In genomic region chr6:72097181-72097995, GRCm38 (mm10) we compare ENCODE assay signal across 8 mouse cellular contexts. TPM values are rescaled to one million over a fixed set of nuclear protein-coding genes. Genes with fewer than 3 reads are reported as not detected.
DNase-seq lines count a peak whose midpoint lies in the region; ATAC-seq and TF ChIP-seq lines count a peak whose summit lies in the region.

Gene St3gal5, plus strand, starts transcription at chr6:72097592.

- H3K9ac ChIP-seq in CH12.LX (ENCODE audit: insufficient read depth, low read depth): peak within 1 kb of the TSS; percentile 39
- peak within 1 kb of the TSS; percentile 87 for H3K9ac ChIP-seq in forebrain, embryonic 11.5 days (ENCODE audit: low read length)
- H3K9ac ChIP-seq in heart, embryonic 16.5 days (ENCODE audit: low read length): peak within 1 kb of the TSS; percentile 94
- peak within 1 kb of the TSS; percentile 99 for H3K9ac ChIP-seq in liver, embryonic 15.5 days
- peak within 1 kb of the TSS; percentile 86 for H3K9ac ChIP-seq in neural tube, embryonic 11.5 days (ENCODE audit: low read length)
- peak within 1 kb of the TSS; percentile 88 for H3K9ac ChIP-seq in stomach, embryonic 16.5 days (ENCODE audit: low read length)

- H3K4me2 ChIP-seq in CH12.LX (ENCODE audit: insufficient read depth, low read depth, poor library complexity, severe bottlenecking): peak within 1 kb of the TSS; percentile 95
- H3K4me2 ChIP-seq in forebrain, embryonic 11.5 days (ENCODE audit: low read depth, low read length, severe bottlenecking): peak within 1 kb of the TSS; percentile 98
- peak within 1 kb of the TSS; percentile 98 for H3K4me2 ChIP-seq in heart, embryonic 16.5 days (ENCODE audit: low read depth, low read length)
- peak within 1 kb of the TSS; percentile 75 for H3K4me2 ChIP-seq in liver, embryonic 15.5 days
- H3K4me2 ChIP-seq in neural tube, embryonic 11.5 days (ENCODE audit: low read depth): peak within 1 kb of the TSS; percentile 94
- H3K4me2 ChIP-seq in stomach, embryonic 16.5 days (ENCODE audit: low read depth, low read length): peak within 1 kb of the TSS; percentile 97

- peak; percentile 98 for ATAC-seq in forebrain, embryonic 11.5 days (replicated peaks; ENCODE audit: low FRiP score)
- peak; percentile 97 for ATAC-seq in heart, embryonic 16.5 days (replicated peaks; ENCODE audit: extremely low read depth, insufficient read depth, low FRiP score)
- peak; percentile 86 for ATAC-seq in liver, embryonic 15.5 days (ENCODE audit: insufficient read depth)
- ATAC-seq in neural tube, embryonic 11.5 days (ENCODE audit: insufficient read depth, low FRiP score, low TSS enrichment): peak; percentile 98
- peak; percentile 97 for ATAC-seq in stomach, embryonic 16.5 days (ENCODE audit: insufficient read depth, low FRiP score)

- DNase-seq in CH12.LX (ENCODE audit: extremely low read depth): peak; percentile 83
- peak; percentile 82 for DNase-seq in c-Kit-positive CD71-negative TER-119-negative erythroid progenitor cells, embryonic 14.5 days (ENCODE audit: low read depth)
- peak; percentile 98 for DNase-seq in forebrain, embryonic 11.5 days (ENCODE audit: low spot score)
- peak; percentile 91 to 92 for DNase-seq in kidney, postnatal 36 days
- peak; percentile 94 for DNase-seq in neural tube, embryonic 11.5 days (ENCODE audit: low spot score)

- no peak; a peak in 1 of 4 replicates for TF ChIP-seq CTCF in CH12.LX (conservative IDR thresholded peaks at IDR 0.05 in 1 of 2, IDR thresholded peaks at IDR 0.05 in 1 of 2; ENCODE audit: low read depth in 2 of 2, low read length in 2 of 2)

- no peaks in the 10 kb centered on the region for H3K27me3 ChIP-seq in CH12.LX (replicated peaks)
- no peaks in the 10 kb centered on the region for H3K27me3 ChIP-seq in forebrain, embryonic 11.5 days (ENCODE audit: control insufficient read depth, insufficient read depth, low read length)
- H3K27me3 ChIP-seq in heart, embryonic 16.5 days (ENCODE audit: control insufficient read depth, insufficient read depth, low read length): no peaks in the 10 kb centered on the region
- 0 out of 2 replicates have a peak, but pooled peaks cover 4% of the 10 kb centered on the region for H3K27me3 ChIP-seq in liver, embryonic 15.5 days
- no peaks in the 10 kb centered on the region for H3K27me3 ChIP-seq in neural tube, embryonic 11.5 days (ENCODE audit: control insufficient read depth, insufficient read depth, low read length)
- no peaks in the 10 kb centered on the region for H3K27me3 ChIP-seq in stomach, embryonic 16.5 days (ENCODE audit: control insufficient read depth, insufficient read depth, low read length)

- H3K79me2 ChIP-seq in CH12.LX (replicated peaks; ENCODE audit: control insufficient read depth, extremely low read depth, insufficient read depth, poor library complexity, severe bottlenecking): peaks cover 29% of the 10 kb centered on the region

- peaks cover 0 to 3% of the 10 kb centered on the region in 2 experiments for H3K36me3 ChIP-seq in CH12.LX (replicated peaks in 1 of 2; ENCODE audit: control insufficient read depth in 1 of 2, insufficient read depth in 1 of 2, low read length in 1 of 2)
- no peaks in the 10 kb centered on the region for H3K36me3 ChIP-seq in forebrain, embryonic 11.5 days (ENCODE audit: control insufficient read depth, insufficient read depth, low read length)
- no peaks in the 10 kb centered on the region for H3K36me3 ChIP-seq in heart, embryonic 16.5 days (ENCODE audit: control insufficient read depth, insufficient read depth)
- no peaks in the 10 kb centered on the region for H3K36me3 ChIP-seq in liver, embryonic 15.5 days (replicated peaks)
- no peaks in the 10 kb centered on the region for H3K36me3 ChIP-seq in neural tube, embryonic 11.5 days (ENCODE audit: control insufficient read depth, insufficient read depth, low read length)
- H3K36me3 ChIP-seq in stomach, embryonic 16.5 days (ENCODE audit: control insufficient read depth, insufficient read depth, low read length): no peaks in the 10 kb centered on the region

- dilution Hi-C loops in CH12.LX (cut with MboI; ENCODE audit: extremely low pct_ligation_motif_present, extremely low pct_unique_long_range_greater_than_20kb, low sequenced_read_pairs): no loop called here

- H3K9me3 ChIP-seq in CH12.LX (replicated peaks; ENCODE audit: low read length): no peaks in the 10 kb centered on the region
- no peaks in the 10 kb centered on the region for H3K9me3 ChIP-seq in forebrain, embryonic 11.5 days (ENCODE audit: control insufficient read depth, low read length)
- no peaks in the 10 kb centered on the region for H3K9me3 ChIP-seq in heart, embryonic 16.5 days (replicated peaks; ENCODE audit: control insufficient read depth, low read length)
- H3K9me3 ChIP-seq in liver, embryonic 15.5 days (replicated peaks): no peaks in the 10 kb centered on the region
- H3K9me3 ChIP-seq in neural tube, embryonic 11.5 days (ENCODE audit: control insufficient read depth, low read length): no peaks in the 10 kb centered on the region
- H3K9me3 ChIP-seq in stomach, embryonic 16.5 days (replicated peaks; ENCODE audit: control insufficient read depth, low read length): no peaks in the 10 kb centered on the region

- TF ChIP-seq POLR2A in CH12.LX (IDR thresholded peaks at IDR 0.05; ENCODE audit: low read depth, low read length): peak; percentile 68

- in situ Hi-C loops in CH12.LX (cut with MboI; ENCODE audit: low pct_ligation_motif_present, low pct_unique_long_range_greater_than_20kb, low sequenced_read_pairs): no loop called here

- TF ChIP-seq EP300 in CH12.LX (IDR thresholded peaks at IDR 0.05; ENCODE audit: low read length): no peak

- H3K4me3 ChIP-seq in CH12.LX (replicated peaks in 1 of 3; ENCODE audit: low read depth in 2 of 3, low read length in 2 of 3, poor library complexity in 1 of 3): peak within 1 kb of the TSS; percentile 61 to 84 (median 81)
- peak within 1 kb of the TSS; percentile 63 for H3K4me3 ChIP-seq in forebrain, embryonic 11.5 days (ENCODE audit: low read depth, low read length)
- H3K4me3 ChIP-seq in heart, embryonic 16.5 days (ENCODE audit: low read length): peak within 1 kb of the TSS; percentile 89
- peak within 1 kb of the TSS; percentile 84 for H3K4me3 ChIP-seq in liver, embryonic 15.5 days (replicated peaks)
- H3K4me3 ChIP-seq in neural tube, embryonic 11.5 days (ENCODE audit: low read depth, low read length): peak within 1 kb of the TSS; percentile 76
- H3K4me3 ChIP-seq in stomach, embryonic 16.5 days (replicated peaks; ENCODE audit: low read length): peak within 1 kb of the TSS; percentile 77

- WGBS in forebrain, embryonic 11.5 days: under 1% methylated on average over 79 of the region's 81 CpGs
- under 1% methylated on average over 64 of the region's 81 CpGs for WGBS in heart, embryonic 16.5 days
- whole genome bisulfite sequencing in liver, embryonic 15.5 days (ENCODE audit: insufficient replicate concordance): under 1% methylated on average over 78 of the region's 81 CpGs
- under 1% methylated on average over 68 of the region's 81 CpGs for WGBS in neural tube, embryonic 11.5 days
- 0% methylated on average over 70 of the region's 81 CpGs for WGBS in stomach, embryonic 16.5 days

- peaks cover 14 to 58% of the 10 kb centered on the region in 2 experiments for H3K4me1 ChIP-seq in CH12.LX (ENCODE audit: control insufficient read depth in 1 of 2, insufficient read depth in 2 of 2)
- peaks cover 6% of the 10 kb centered on the region; the same call in 1 of the 2 replicates for H3K4me1 ChIP-seq in forebrain, embryonic 11.5 days (replicated peaks; ENCODE audit: control insufficient read depth, insufficient read depth, low read length)
- peaks cover 42% of the 10 kb centered on the region for H3K4me1 ChIP-seq in heart, embryonic 16.5 days (ENCODE audit: control insufficient read depth, insufficient read depth, low read length)
- peaks cover 57% of the 10 kb centered on the region for H3K4me1 ChIP-seq in liver, embryonic 15.5 days (replicated peaks)
- H3K4me1 ChIP-seq in neural tube, embryonic 11.5 days (ENCODE audit: control insufficient read depth, insufficient read depth, low read length): 0 out of 2 replicates have a peak, but pooled peaks cover 4% of the 10 kb centered on the region
- H3K4me1 ChIP-seq in stomach, embryonic 16.5 days (ENCODE audit: control insufficient read depth, insufficient read depth, low read length): peaks cover 22% of the 10 kb centered on the region

- H3K27ac ChIP-seq in CH12.LX (ENCODE audit: insufficient read depth, low read depth): peak within 1 kb of the TSS; percentile 55
- peak within 1 kb of the TSS; percentile 66 for H3K27ac ChIP-seq in forebrain, embryonic 11.5 days (ENCODE audit: low read depth, low read length)
- peak within 1 kb of the TSS; percentile 86 for H3K27ac ChIP-seq in heart, embryonic 16.5 days (ENCODE audit: low read length)
- H3K27ac ChIP-seq in liver, embryonic 15.5 days (replicated peaks): peak within 1 kb of the TSS; percentile 99
- H3K27ac ChIP-seq in neural tube, embryonic 11.5 days (ENCODE audit: low read depth, low read length): peak within 1 kb of the TSS; percentile 67
- H3K27ac ChIP-seq in stomach, embryonic 16.5 days (ENCODE audit: low read length): peak within 1 kb of the TSS; percentile 68

- TF ChIP-seq RAD21 in CH12.LX (IDR thresholded peaks at IDR 0.05; ENCODE audit: low read depth, low read length): no peak; the same call in 1 of the 2 replicates

TF ChIP-seq in CH12.LX, 34 proteins besides CTCF, POLR2A, EP300 and RAD21 (continues in another document):
- TF ChIP-seq PAX5 (IDR thresholded peaks at IDR 0.05; ENCODE audit: low read length) (no peak), CHD2 (IDR thresholded peaks at IDR 0.05; ENCODE audit: low read length) (0 out of 2 replicates have a peak, but pooled peaks have one; percentile 31), MAX (IDR thresholded peaks at IDR 0.05; ENCODE audit: low read length) (peak; percentile 93), MAZ (IDR thresholded peaks at IDR 0.05; ENCODE audit: low read depth, low read length) (peak; percentile 89), KAT2A (IDR thresholded peaks at IDR 0.05; ENCODE audit: insufficient replicate concordance, low read length) (no peak), MAFK (IDR thresholded peaks at IDR 0.05; ENCODE audit: insufficient replicate concordance, low read length) (no peak), RCOR1 (conservative IDR thresholded peaks at IDR 0.05; ENCODE audit: low read depth, low read length) (no peak), CHD1 (IDR thresholded peaks at IDR 0.05; ENCODE audit: low read depth, low read length) (no peak), JUN (IDR thresholded peaks at IDR 0.05; ENCODE audit: insufficient read depth, low read depth, low read length) (no peak), USF1 (IDR thresholded peaks at IDR 0.05; ENCODE audit: low read depth, low read length) (peak; percentile 70)

RNA-seq across cellular contexts. Expression of gene St3gal5, which starts in this region (rescaled TPM):
- 16.0 and 19.8 TPM in 2 replicates for total RNA-seq in CH12.LX (2012; rRNA removed)
- total RNA-seq in CH12.LX (2014; rRNA removed): 3.4 and 4.0 TPM in 2 replicates
- polyA plus RNA-seq in CH12.LX (2012; ENCODE audit: insufficient read length, low read depth): 19.3 and 21.4 TPM in 2 replicates
- polyA plus RNA-seq in forebrain, embryonic 11.5 days (2014; fragmentation: Nextera tagmentation; extraction: Ambion mirVana): 40.4 and 43.3 TPM in 2 replicates
- polyA plus RNA-seq in heart, embryonic 16.5 days (2015; fragmentation: Nextera tagmentation; extraction: Ambion mirVana): 36.6 and 44.5 TPM in 2 replicates
- polyA plus RNA-seq in liver, embryonic 15.5 days (2015; fragmentation: Nextera tagmentation; extraction: Ambion mirVana): 185 and 213 TPM in 2 replicates
- polyA plus RNA-seq in neural tube, embryonic 11.5 days (2014; fragmentation: Nextera tagmentation; extraction: Ambion mirVana): 44.6 TPM in 2 replicates
- 26.1 and 32.2 TPM in 2 replicates for polyA plus RNA-seq in stomach, embryonic 16.5 days (2015; fragmentation: Nextera tagmentation; extraction: Ambion mirVana)

Comparison
In these comparisons a context has a peak if more than half of its experiments do, and no peak if none do; other contexts are left out.
1. Peak in every context shown above with its lines: DNase-seq, ATAC-seq, H3K4me3 ChIP-seq and H3K27ac ChIP-seq.
2. H3K9ac ChIP-seq: peak in every context shown above with its lines; median percentile 99 in liver, embryonic 15.5 days; 94 in heart, embryonic 16.5 days; 88 in stomach, embryonic 16.5 days; 87 in forebrain, embryonic 11.5 days; 86 in neural tube, embryonic 11.5 days; 39 in CH12.LX.